Mouse (Mus musculus) heart, embryonic 16.5 days (tissue): ENCODE measurements around the gene Itpa. TPM values are rescaled to one million over a fixed set of nuclear protein-coding genes. Genes with fewer than 3 reads are reported as not detected.

ENCODE experiments used
- ATAC-seq: fragments of 200-750 bp; cut with Nextera tagmentation; replicated peaks from 2 replicates; pipeline ENCODE4 v1.8.0; 2017; ENCODE audit warnings: moderate number of reproducible peaks; ENCODE audit not compliant: insufficient read depth, low FRiP score; ENCODE audit errors: extremely low read depth
- H3K27ac ChIP-seq: fragments of 300-500 bp; sonication (generic); 2 replicates; pipeline ENCODE4 v1.5.1; 2014; ENCODE audit warnings: mild to moderate bottlenecking, low read length, control low read depth, moderate library complexity
- H3K27me3 ChIP-seq: fragments of 300-500 bp; sonication (generic); 2 replicates; pipeline ENCODE4 v1.6.1; 2014; ENCODE audit warnings: low read length, mixed read lengths; ENCODE audit not compliant: control insufficient read depth, insufficient read depth
- H3K36me3 ChIP-seq: fragments of 300-500 bp; sonication (generic); 2 replicates; pipeline ENCODE4 v1.6.1; 2014; ENCODE audit not compliant: control insufficient read depth, insufficient read depth
- H3K4me1 ChIP-seq: fragments of 300-500 bp; sonication (generic); 2 replicates; pipeline ENCODE4 v1.6.1; 2014; ENCODE audit warnings: low read length, mixed read lengths; ENCODE audit not compliant: control insufficient read depth, insufficient read depth
- H3K4me2 ChIP-seq: fragments of 300-500 bp; sonication (generic); 2 replicates; pipeline ENCODE4 v1.6.1; 2014; ENCODE audit warnings: low read depth, mild to moderate bottlenecking, control low read depth, low read length
- H3K4me3 ChIP-seq: fragments of 300-500 bp; sonication (generic); 2 replicates; pipeline ENCODE4 v1.5.1; 2014; ENCODE audit warnings: mild to moderate bottlenecking, control low read depth, low read length
- H3K9ac ChIP-seq: fragments of 300-500 bp; sonication (generic); 2 replicates; pipeline ENCODE4 v1.6.1; 2014; ENCODE audit warnings: low read length, control low read depth
- H3K9me3 ChIP-seq: fragments of 300-500 bp; sonication (generic); replicated peaks from 2 replicates; pipeline ENCODE4 v1.6.1; 2016; ENCODE audit warnings: low read length; ENCODE audit not compliant: control insufficient read depth
- WGBS: fragments of 180-500 bp; shearing (Covaris S2); extraction: QIAGEN DNeasy Blood & Tissue Kit; methylation state at CpG from one replicate; pipeline ENCODE4 v1.1.7; 2014; 5-methylcytosine and 5-hydroxymethylcytosine counted together
- polyA plus RNA-seq: library from polyadenylated mRNA; unstranded; fragments of >200 nt; fragmentation: Nextera tagmentation; extraction: Ambion mirVana; gene quantifications from 2 replicates; pipeline ENCODE4 v1.2.1, GENCODE M21; 2015

Itpa gene
- polyA plus RNA-seq, 1 experiment from 2014 or later = 70.1 TPM

DNA sequence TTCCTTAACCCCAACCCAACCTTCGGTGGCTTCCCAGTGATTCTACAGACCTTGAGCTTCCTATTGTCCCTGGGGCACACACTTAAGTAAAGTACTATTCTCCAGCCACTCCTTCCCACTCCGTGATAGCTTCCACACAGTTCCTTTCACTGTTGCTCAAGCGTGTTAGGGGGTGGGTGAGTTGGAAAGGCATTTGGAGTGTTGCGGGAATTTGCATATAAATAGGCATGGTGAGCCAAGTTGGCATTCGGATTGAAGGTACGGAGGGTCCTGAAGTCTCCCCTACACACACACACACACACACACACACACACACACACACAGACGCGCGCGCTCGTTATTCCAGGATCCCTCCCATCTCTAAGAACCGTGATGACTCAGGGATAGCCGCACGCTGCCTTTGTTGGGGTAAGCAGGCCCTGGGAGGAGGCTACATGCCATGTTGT lies 30.4 kb downstream of the Itpa start:
- ATAC-seq = peak; percentile 4; the same call in 1 of the 2 replicates
- WGBS = 5% methylated on average over 14 of the region's 14 CpGs
- H3K9ac ChIP-seq = peak overlapping the region; percentile 69

GRCm38 (mm10) chr2:130704040-130705001 lies 36.9 kb downstream of the Itpa start:
- peaks cover 10% of the 10 kb centered on the region for H3K4me1 ChIP-seq
- H3K36me3 ChIP-seq = peaks cover 17% of the 10 kb centered on the region
- H3K9ac ChIP-seq = no peak overlapping the region
- H3K27me3 ChIP-seq = 0 out of 2 replicates have a peak, but pooled peaks cover 6% of the 10 kb centered on the region
- ATAC-seq = peak; percentile 67
- H3K4me2 ChIP-seq = no peak overlapping the region
- no peak overlapping the region for H3K4me3 ChIP-seq
- no peaks in the 10 kb centered on the region for H3K9me3 ChIP-seq
- 61% methylated on average over 9 of the region's 9 CpGs for WGBS
- H3K27ac ChIP-seq = peak overlapping the region; percentile 37; the same call in 1 of the 2 replicates

More for the DNA sequence above, 30.4 kb downstream of the Itpa start:
- H3K9me3 ChIP-seq = no peaks in the 10 kb centered on the region
- H3K27ac ChIP-seq = no peak overlapping the region
- H3K4me2 ChIP-seq = peak overlapping the region; percentile 99
- peaks cover 9% of the 10 kb centered on the region; the same call in 1 of the 2 replicates for H3K4me1 ChIP-seq
- no peaks in the 10 kb centered on the region for H3K36me3 ChIP-seq
- peak overlapping the region; percentile 61 for H3K4me3 ChIP-seq
- peaks cover 43% of the 10 kb centered on the region for H3K27me3 ChIP-seq

DNA sequence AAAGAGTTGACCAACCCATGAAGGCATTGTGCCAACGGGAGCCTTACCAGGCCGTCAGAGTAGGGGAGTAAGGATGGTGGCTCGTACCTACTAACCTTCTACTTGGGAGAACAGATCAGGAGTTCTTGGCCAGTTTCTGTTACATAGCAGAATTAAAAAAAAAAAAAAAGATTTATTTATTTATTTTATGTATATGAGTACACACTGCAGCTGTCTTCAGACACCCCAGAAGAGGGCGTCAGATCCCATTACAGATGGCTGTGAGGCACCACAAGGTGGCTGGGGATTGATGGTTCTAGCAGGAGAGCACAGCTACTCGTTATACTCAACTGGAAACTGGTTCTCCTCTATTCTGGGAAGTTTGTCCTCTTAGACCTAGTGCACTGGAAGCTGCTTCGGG lies 37.8 kb downstream of the Itpa start:
- 70% methylated on average over 6 of the region's 6 CpGs for WGBS

DNA sequence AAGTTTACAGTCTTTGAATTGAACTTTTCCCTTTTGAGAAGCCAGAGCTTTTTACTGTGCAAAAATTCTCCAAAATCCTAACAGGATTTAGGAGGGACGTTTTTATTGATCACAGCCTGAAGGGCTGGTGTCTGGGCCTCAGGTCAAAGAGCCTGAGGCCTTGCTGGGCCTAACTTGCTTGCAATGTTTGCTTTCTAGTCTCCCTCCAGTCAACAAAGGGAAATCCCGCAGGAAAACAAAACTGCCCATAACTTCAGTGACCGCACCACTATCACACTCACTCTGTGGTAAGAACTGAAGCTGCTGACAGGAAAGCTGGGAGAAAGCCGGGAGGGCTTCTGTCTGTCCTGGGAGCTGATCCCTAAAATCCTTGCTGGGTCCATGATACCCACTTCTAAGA lies 39.2 kb downstream of the Itpa start:
- WGBS = 60% methylated on average over 4 of the region's 4 CpGs
- Histone ChIP-seq H3K36me3 (peaks cover 37% of the 10 kb centered on the region), H3K4me3 (no peak overlapping the region), H3K27me3 (no peaks in the 10 kb centered on the region), H3K9me3 (no peaks in the 10 kb centered on the region), H3K4me2 (no peak overlapping the region), H3K9ac (no peak overlapping the region), H3K27ac (no peak overlapping the region), H3K4me1 (peaks cover 10% of the 10 kb centered on the region)
- ATAC-seq = no peak

More for the DNA sequence above, 37.8 kb downstream of the Itpa start:
- Histone ChIP-seq H3K27me3 (0 out of 2 replicates have a peak, but pooled peaks cover under 1% of the 10 kb centered on the region), H3K27ac (no peak overlapping the region), H3K4me1 (peaks cover 10% of the 10 kb centered on the region), H3K4me2 (no peak overlapping the region), H3K9ac (no peak overlapping the region), H3K9me3 (no peaks in the 10 kb centered on the region), H3K36me3 (peaks cover 25% of the 10 kb centered on the region), H3K4me3 (no peak overlapping the region)
- ATAC-seq = no peak

DNA sequence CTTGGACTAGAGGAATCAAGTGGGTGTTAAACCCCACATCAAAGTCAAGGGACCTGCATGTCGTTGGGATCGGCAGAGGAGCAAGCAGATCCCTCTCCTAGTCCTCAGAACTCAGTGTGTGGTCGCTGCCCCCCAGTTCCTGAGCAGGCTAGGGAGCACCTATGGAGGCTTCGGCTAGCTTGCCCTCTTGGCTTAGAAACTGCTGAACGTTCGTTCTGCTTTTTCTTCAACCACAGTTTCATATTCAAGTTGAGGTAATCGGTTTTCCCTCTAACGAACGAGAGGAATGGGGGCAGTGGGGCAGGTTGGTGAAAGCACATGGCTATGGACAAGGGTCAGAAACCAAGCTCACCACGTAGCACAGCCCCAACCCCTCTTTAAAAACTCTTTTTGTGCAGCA lies 39.6 kb downstream of the Itpa start:
- Histone ChIP-seq H3K9me3 (no peaks in the 10 kb centered on the region), H3K27me3 (no peaks in the 10 kb centered on the region), H3K4me3 (no peak overlapping the region), H3K9ac (no peak overlapping the region), H3K27ac (no peak overlapping the region), H3K4me1 (peaks cover 10% of the 10 kb centered on the region), H3K36me3 (peaks cover 41% of the 10 kb centered on the region), H3K4me2 (no peak overlapping the region)
- WGBS = 59% methylated on average over 10 of the region's 10 CpGs
- no peak for ATAC-seq

DNA sequence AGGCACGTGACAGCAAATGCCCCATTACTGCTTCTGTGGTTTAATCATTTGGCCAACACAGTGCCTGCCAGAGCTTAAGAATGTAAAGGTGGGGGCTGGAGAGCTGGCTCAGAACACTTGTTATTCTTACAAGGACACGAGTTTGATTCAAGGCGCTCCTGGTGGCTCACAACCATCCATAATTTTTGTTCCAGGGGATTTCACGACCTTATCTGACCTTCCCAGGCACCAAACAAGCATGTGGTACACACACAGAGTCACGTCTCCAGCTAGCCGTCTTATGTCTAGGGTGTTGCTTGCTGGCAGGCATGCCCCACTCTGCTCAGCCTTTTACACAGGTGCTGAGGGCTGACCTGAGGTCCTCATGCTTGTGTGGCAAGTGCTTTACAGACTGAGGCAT lies 50.5 kb downstream of the Itpa start:
- H3K36me3 ChIP-seq = peaks cover 39% of the 10 kb centered on the region
- 0 out of 2 replicates have a peak, but pooled peaks have one; percentile 18 for ATAC-seq
- no peaks in the 10 kb centered on the region for H3K9me3 ChIP-seq
- no peak overlapping the region for H3K4me2 ChIP-seq
- no peaks in the 10 kb centered on the region for H3K4me1 ChIP-seq
- no peak overlapping the region for H3K4me3 ChIP-seq
- H3K27me3 ChIP-seq = no peaks in the 10 kb centered on the region
- H3K9ac ChIP-seq = no peak overlapping the region
- WGBS = 62% methylated on average over 6 of the region's 6 CpGs
- H3K27ac ChIP-seq = no peak overlapping the region

- H3K9me3 ChIP-seq = 0 out of 2 replicates have a peak, but pooled peaks cover 3% of the 10 kb centered on the region
- H3K27ac ChIP-seq = no peak overlapping the region
- 89% methylated on average over 4 of the region's 4 CpGs for WGBS
- no peaks in the 10 kb centered on the region for H3K4me1 ChIP-seq
- no peak overlapping the region for H3K9ac ChIP-seq
- peaks cover 66% of the 10 kb centered on the region for H3K36me3 ChIP-seq
- ATAC-seq = no peak
- no peaks in the 10 kb centered on the region for H3K27me3 ChIP-seq
- no peak overlapping the region for H3K4me3 ChIP-seq
- no peak overlapping the region for H3K4me2 ChIP-seq
Measured at GRCm38 (mm10) chr2:130724369-130724768, 57.0 kb downstream of the Itpa start.

- Histone ChIP-seq H3K27ac (no peak overlapping the region), H3K9me3 (0 out of 2 replicates have a peak, but pooled peaks cover 3% of the 10 kb centered on the region), H3K36me3 (peaks cover 79% of the 10 kb centered on the region), H3K27me3 (no peaks in the 10 kb centered on the region), H3K4me2 (no peak overlapping the region), H3K4me3 (no peak overlapping the region), H3K9ac (no peak overlapping the region), H3K4me1 (no peaks in the 10 kb centered on the region)
- 84% methylated on average over 1 of the region's 1 CpGs for WGBS
- no peak for ATAC-seq
Measured at GRCm38 (mm10) chr2:130727752-130728151, 60.3 kb downstream of the Itpa start.
